Mouse (Mus musculus): ENCODE measurements at regions not wholly inside any gene's neighbourhood (a gene's known extent, or its start where the extent isn't known, plus 50 kb on each side); places are given as distances from the start of the nearest gene placed in this dataset.
"Not testable (repeated sequence)": the region's sequence is repeated elsewhere in the genome, so short reads cannot be mapped to it uniquely, and the experiment has no call there.

- not testable (repeated sequence) for TF ChIP-seq POLR2A, CTCF (IDR thresholded peaks at IDR 0.05; ENCODE audit: extremely low read depth, insufficient read depth, low read length)
These were observed 99.1 kb upstream of the Arl4c start for GRCm38 (mm10) chr1:88801151-88801550.

Data from cortical plate, adult 2 months (tissue).